Mouse (Mus musculus): ENCODE measurements around the gene Ppp1r14a. TPM values are rescaled to one million over a fixed set of nuclear protein-coding genes. Genes with fewer than 3 reads are reported as not detected.
A peak's percentile ranks its signal among the peaks of the same experiment; 100 is the strongest.

The Ppp1r14a gene
- polyA plus RNA-seq, 1 experiment: 7.2 TPM

GRCm38 (mm10) chr7:29289856-29290255, 748 bp downstream of the Ppp1r14a start:
- Histone ChIP-seq H3K4me1 (ENCODE audit: control insufficient read depth, insufficient read depth, insufficient read length, low read length) (no peaks in the 10 kb centered on the region), H3K27ac (replicated peaks; ENCODE audit: low read depth, low read length) (peak overlapping the region; percentile 55), H3K4me3 (ENCODE audit: insufficient read depth, low read depth, low read length) (peak overlapping the region; percentile 48)

DNA sequence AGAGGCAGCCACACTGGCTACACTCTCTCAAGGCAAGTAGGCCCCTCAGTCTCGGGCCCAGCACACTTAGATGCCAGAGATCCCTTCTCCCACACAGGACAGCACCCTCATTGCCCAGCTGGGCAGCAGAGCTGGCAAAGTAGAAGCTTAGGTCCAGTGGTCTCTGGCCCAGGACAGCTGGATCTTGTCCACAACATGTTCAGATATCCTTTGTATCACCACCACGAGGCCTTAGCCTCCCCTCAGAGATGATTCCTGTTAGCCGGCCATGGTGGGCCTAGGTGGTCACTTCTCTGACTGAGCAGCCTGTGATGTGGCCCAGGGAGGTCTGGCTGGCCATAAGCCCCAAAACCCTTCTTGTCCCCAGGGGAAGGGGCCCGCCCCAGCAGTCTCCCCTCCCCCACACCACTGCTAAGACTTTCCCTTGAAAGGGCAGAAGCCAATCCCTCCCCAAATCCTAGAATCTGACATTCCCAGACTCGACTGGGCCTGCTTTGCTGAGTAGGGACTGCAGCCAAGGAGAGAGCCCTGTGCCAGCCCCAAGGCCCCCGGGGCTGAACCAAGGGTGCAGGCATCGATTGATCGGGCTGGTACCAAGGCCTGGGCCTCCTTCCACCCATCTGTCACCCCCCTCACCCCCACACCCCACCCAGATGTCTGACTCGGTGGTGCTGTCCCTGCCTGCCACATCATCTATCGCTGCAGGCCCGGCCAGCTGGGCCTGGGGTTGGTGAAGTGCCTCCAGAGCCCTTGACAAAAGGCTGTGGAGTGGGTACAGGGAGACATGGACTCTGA, 1.8 kb downstream of the Ppp1r14a start:
- no peaks in the 10 kb centered on the region for H3K4me1 ChIP-seq (ENCODE audit: control insufficient read depth, insufficient read depth, insufficient read length, low read length)
- peak overlapping the region; percentile 78 for H3K27ac ChIP-seq (replicated peaks; ENCODE audit: low read depth, low read length)
- peak overlapping the region; percentile 26; the same call in 1 of the 2 replicates for H3K4me3 ChIP-seq (ENCODE audit: insufficient read depth, low read depth, low read length)

- Histone ChIP-seq H3K4me1 (ENCODE audit: control insufficient read depth, insufficient read depth, insufficient read length, low read length) (no peaks in the 10 kb centered on the region), H3K27ac (replicated peaks; ENCODE audit: low read depth, low read length) (peak overlapping the region; percentile 78), H3K4me3 (ENCODE audit: insufficient read depth, low read depth, low read length) (peak overlapping the region; percentile 26; the same call in 1 of the 2 replicates)
Observed at GRCm38 (mm10) chr7:29291616-29292457, 2.7 kb downstream of the Ppp1r14a start.

- Histone ChIP-seq H3K4me1 (ENCODE audit: control insufficient read depth, insufficient read depth, insufficient read length, low read length) (no peaks in the 10 kb centered on the region), H3K4me3 (ENCODE audit: insufficient read depth, low read depth, low read length) (no peak overlapping the region), H3K27ac (replicated peaks; ENCODE audit: low read depth, low read length) (peak overlapping the region; percentile 81)
Observed at GRCm38 (mm10) chr7:29292458-29293098, 3.5 kb downstream of the Ppp1r14a start.

DNA sequence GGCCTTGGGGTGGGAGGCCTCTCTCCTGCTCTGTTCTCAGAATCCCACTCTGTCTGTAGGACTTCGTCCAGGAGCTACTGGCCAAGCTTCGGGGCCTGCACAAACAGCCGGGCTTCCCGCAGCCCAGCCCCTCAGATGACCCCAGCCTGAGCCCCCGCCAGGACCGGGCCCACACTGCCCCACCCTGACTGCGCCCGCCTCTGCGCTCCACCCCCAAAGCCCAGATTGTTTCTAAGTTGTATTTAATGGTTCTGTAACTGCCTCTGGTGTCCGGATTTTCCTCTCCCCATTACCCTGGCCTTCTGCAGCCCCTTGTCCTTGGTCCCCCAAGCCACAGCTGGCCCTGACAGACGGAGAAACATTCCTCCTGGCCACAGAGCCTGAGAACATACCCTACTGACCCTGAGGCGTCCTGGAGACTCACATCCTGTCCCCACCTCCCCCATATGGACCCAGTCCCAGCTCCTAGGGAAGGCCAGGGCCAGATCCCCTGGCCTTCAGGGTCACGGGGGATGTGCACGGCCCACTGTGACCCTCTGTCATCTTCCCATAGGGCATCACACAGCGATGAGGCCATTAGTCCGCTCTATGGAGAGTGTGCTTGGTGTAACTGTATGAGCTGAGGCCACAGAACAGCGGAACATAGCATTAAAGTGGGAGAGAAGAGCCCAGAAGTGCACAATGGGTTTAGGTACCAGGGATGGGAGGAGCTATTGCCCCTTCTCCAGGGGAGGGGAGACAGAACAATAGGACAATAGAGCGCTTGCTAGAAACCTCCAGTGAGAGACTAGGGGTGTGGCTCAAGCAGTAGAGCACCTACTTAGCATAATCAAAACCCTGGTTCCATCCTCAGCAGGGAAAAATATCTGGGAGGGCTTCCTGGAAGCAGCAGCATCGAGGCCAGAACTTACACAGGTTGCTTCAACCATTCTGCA, 4.3 kb downstream of the Ppp1r14a start:
- H3K4me1 ChIP-seq (ENCODE audit: control insufficient read depth, insufficient read depth, insufficient read length, low read length): no peaks in the 10 kb centered on the region
- H3K4me3 ChIP-seq (ENCODE audit: insufficient read depth, low read depth, low read length): no peak overlapping the region
- H3K27ac ChIP-seq (replicated peaks; ENCODE audit: low read depth, low read length): peak overlapping the region; percentile 81

GRCm38 (mm10) chr7:29294111-29294761, 5.1 kb downstream of the Ppp1r14a start:
- peak overlapping the region; percentile 57 for H3K27ac ChIP-seq (replicated peaks; ENCODE audit: low read depth, low read length)
- no peak overlapping the region for H3K4me3 ChIP-seq (ENCODE audit: insufficient read depth, low read depth, low read length)
- no peaks in the 10 kb centered on the region for H3K4me1 ChIP-seq (ENCODE audit: control insufficient read depth, insufficient read depth, insufficient read length, low read length)

- Histone ChIP-seq H3K4me3 (ENCODE audit: insufficient read depth, low read depth, low read length) (no peak overlapping the region), H3K4me1 (ENCODE audit: control insufficient read depth, insufficient read depth, insufficient read length, low read length) (no peaks in the 10 kb centered on the region), H3K27ac (replicated peaks; ENCODE audit: low read depth, low read length) (no peak overlapping the region)
Observed at GRCm38 (mm10) chr7:29295861-29296647, 6.9 kb downstream of the Ppp1r14a start.

- no peak overlapping the region for H3K4me3 ChIP-seq (ENCODE audit: insufficient read depth, low read depth, low read length)
- no peak overlapping the region for H3K27ac ChIP-seq (replicated peaks; ENCODE audit: low read depth, low read length)
- no peaks in the 10 kb centered on the region for H3K4me1 ChIP-seq (ENCODE audit: control insufficient read depth, insufficient read depth, insufficient read length, low read length)
Observed at GRCm38 (mm10) chr7:29296998-29297397, 7.9 kb downstream of the Ppp1r14a start.

GRCm38 (mm10) chr7:29301127-29301566, 12.0 kb downstream of the Ppp1r14a start:
- no peak overlapping the region for H3K27ac ChIP-seq (replicated peaks; ENCODE audit: low read depth, low read length)

DNA sequence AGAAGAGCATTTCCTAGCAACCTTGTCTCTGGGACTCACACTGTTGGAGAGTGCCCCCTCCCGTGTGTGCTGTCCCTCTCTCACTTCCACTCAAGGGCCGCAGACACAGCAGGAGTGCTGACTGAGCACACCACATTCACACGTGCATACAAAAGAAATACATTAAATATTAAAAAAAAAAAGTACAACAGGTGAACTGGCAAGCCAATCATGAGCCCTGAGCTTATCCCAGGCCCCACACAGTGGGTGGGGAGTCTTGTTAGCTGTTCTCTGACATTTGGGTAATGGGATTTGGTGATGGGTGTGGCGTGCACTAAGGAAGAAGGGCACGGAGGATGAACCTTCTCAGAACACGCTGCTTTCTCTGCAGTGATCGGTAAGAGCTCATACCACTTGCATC, 13.5 kb downstream of the Ppp1r14a start:
- Histone ChIP-seq H3K27ac (replicated peaks; ENCODE audit: low read depth, low read length) (no peak overlapping the region), H3K4me1 (ENCODE audit: control insufficient read depth, insufficient read depth, insufficient read length, low read length) (peaks cover 3% of the 10 kb centered on the region)

More at GRCm38 (mm10) chr7:29301127-29301566, 12.0 kb downstream of the Ppp1r14a start:
- Histone ChIP-seq H3K4me3 (ENCODE audit: insufficient read depth, low read depth, low read length) (no peak overlapping the region), H3K4me1 (ENCODE audit: control insufficient read depth, insufficient read depth, insufficient read length, low read length) (no peaks in the 10 kb centered on the region; the same call in 1 of the 2 replicates)

GRCm38 (mm10) chr7:29303738-29304462, 14.8 kb downstream of the Ppp1r14a start, which contains the start of gene Dpf1:
Gene Dpf1, plus strand, starts transcription at chr7:29303951.
- peak within 1 kb of the TSS; percentile 39; the same call in 1 of the 2 replicates for H3K4me3 ChIP-seq (ENCODE audit: insufficient read depth, low read depth, low read length)
- peaks cover 3% of the 10 kb centered on the region for H3K4me1 ChIP-seq (ENCODE audit: control insufficient read depth, insufficient read depth, insufficient read length, low read length)
- no peak within 1 kb of the TSS for H3K27ac ChIP-seq (replicated peaks; ENCODE audit: low read depth, low read length)

More for the DNA sequence above, 13.5 kb downstream of the Ppp1r14a start:
- no peak overlapping the region for H3K4me3 ChIP-seq (ENCODE audit: insufficient read depth, low read depth, low read length)

DNA sequence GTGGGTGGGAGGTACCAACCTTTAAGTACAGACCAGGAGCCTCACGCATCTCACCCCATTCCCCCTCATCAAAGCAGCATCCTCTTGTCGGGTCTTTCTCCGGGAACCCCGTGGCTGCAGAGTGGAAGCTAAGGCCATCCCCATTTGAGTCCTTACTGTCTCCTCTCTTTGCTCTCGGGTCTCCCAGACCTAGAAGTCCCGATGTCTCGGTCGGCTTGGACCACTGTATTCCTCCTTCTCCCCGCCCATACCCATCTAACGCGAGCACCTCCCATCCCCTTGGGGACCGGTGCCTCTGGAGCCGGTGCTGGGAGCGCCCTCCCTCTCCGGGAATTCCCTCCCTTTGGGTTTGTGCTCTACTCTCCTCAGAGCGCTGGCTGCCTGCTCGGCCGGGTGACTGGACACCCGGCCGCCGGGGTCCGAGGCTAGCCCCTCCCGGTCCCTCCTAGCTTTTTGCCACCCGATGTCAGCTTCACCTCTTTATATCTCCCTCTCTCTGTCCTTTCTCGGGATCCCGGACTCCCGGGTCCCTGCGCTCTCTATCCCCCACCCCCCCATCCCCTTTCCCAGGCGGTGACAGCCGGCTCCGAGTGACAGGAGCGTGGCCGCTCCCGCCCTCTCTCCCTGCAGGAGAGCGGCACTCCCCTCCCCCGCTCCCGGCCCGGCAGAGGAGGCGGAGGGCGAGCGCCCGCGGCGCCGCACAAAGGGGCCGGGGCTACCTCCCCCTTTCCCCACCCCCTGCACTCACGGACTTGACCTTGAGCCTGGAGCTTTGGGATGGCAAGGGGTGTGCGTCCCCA, 15.6 kb downstream of the Ppp1r14a start:
- Histone ChIP-seq H3K4me3 (ENCODE audit: insufficient read depth, low read depth, low read length) (no peak overlapping the region), H3K4me1 (ENCODE audit: control insufficient read depth, insufficient read depth, insufficient read length, low read length) (peaks cover 6% of the 10 kb centered on the region), H3K27ac (replicated peaks; ENCODE audit: low read depth, low read length) (no peak overlapping the region)
